Mouse (Mus musculus) heart, embryonic 13.5 days (tissue): ENCODE measurements at regions not wholly inside any gene's neighbourhood (a gene's known extent, or its start where the extent isn't known, plus 50 kb on each side); places are given as distances from the start of the nearest gene placed in this dataset.

Experiments
- ATAC-seq: fragments of 200-750 bp; cut with Nextera tagmentation; 2 replicates; pipeline ENCODE4 v1.8.0; 2017; ENCODE audit warnings: moderate TSS enrichment; ENCODE audit not compliant: insufficient number of reproducible peaks, low FRiP score, low TSS enrichment; ENCODE audit errors: extremely low read depth
- H3K27ac ChIP-seq: fragments of 300-500 bp; sonication (generic); replicated peaks from 2 replicates; pipeline ENCODE4 v1.5.1; 2015; ENCODE audit warnings: moderate library complexity, mild to moderate bottlenecking, inconsistent platforms
- H3K27me3 ChIP-seq: fragments of 300-500 bp; sonication (generic); replicated peaks from 2 replicates; pipeline ENCODE4 v1.6.1; 2015; ENCODE audit warnings: mild to moderate bottlenecking, inconsistent platforms
- H3K36me3 ChIP-seq: fragments of 300-500 bp; sonication (generic); 2 replicates; pipeline ENCODE4 v1.6.1; 2015; ENCODE audit warnings: mild to moderate bottlenecking, inconsistent platforms
- H3K4me1 ChIP-seq: fragments of 300-500 bp; sonication (generic); 2 replicates; pipeline ENCODE4 v1.6.1; 2015; ENCODE audit warnings: inconsistent platforms
- H3K4me2 ChIP-seq: fragments of 300-500 bp; sonication (generic); 2 replicates; pipeline ENCODE4 v1.6.1; 2015; ENCODE audit warnings: inconsistent platforms, mild to moderate bottlenecking, moderate library complexity
- H3K4me3 ChIP-seq: fragments of 300-500 bp; sonication (generic); 2 replicates; pipeline ENCODE4 v1.5.1; 2015; ENCODE audit warnings: moderate library complexity, mild to moderate bottlenecking, inconsistent platforms
- H3K9ac ChIP-seq: fragments of 300-500 bp; sonication (generic); 2 replicates; pipeline ENCODE4 v1.6.1; 2015; ENCODE audit warnings: inconsistent platforms, mild to moderate bottlenecking, moderate library complexity
- H3K9me3 ChIP-seq: fragments of 300-500 bp; sonication (generic); 2 replicates; pipeline ENCODE4 v1.6.1; 2016; ENCODE audit warnings: inconsistent platforms
- WGBS: fragments of 180-500 bp; shearing (Covaris S2); methylation state at CpG from one replicate; pipeline ENCODE4 v1.1.7; 2015; ENCODE audit warnings: mixed read lengths; 5-methylcytosine and 5-hydroxymethylcytosine counted together

- Histone ChIP-seq H3K27me3 (no peaks in the 10 kb centered on the region), H3K4me2 (no peak overlapping the region), H3K9me3 (no peaks in the 10 kb centered on the region), H3K4me3 (no peak overlapping the region), H3K36me3 (no peaks in the 10 kb centered on the region), H3K27ac (no peak overlapping the region), H3K4me1 (no peaks in the 10 kb centered on the region), H3K9ac (no peak overlapping the region)
- 77% methylated on average over 1 of the region's 1 CpGs for WGBS
- ATAC-seq, result no peak
Observed at GRCm38 (mm10) chr4:64684654-64685053, 439.3 kb upstream of the Pappa start.

- WGBS, result 51% methylated on average over 1 of the region's 1 CpGs
- no peak overlapping the region for H3K4me2 ChIP-seq
- H3K4me1 ChIP-seq, result no peaks in the 10 kb centered on the region
- no peaks in the 10 kb centered on the region for H3K36me3 ChIP-seq
- H3K27ac ChIP-seq, result no peak overlapping the region
- no peaks in the 10 kb centered on the region for H3K27me3 ChIP-seq
- H3K4me3 ChIP-seq, result no peak overlapping the region
- no peak for ATAC-seq
- H3K9ac ChIP-seq, result no peak overlapping the region
- H3K9me3 ChIP-seq, result peaks cover 4% of the 10 kb centered on the region; the same call in 1 of the 2 replicates
Observed at GRCm38 (mm10) chr4:64696134-64696533, 427.8 kb upstream of the Pappa start.

GRCm38 (mm10) chr4:64723296-64723695 is 400.7 kb upstream of the Pappa start:
- no peak overlapping the region for H3K9ac ChIP-seq
- no peak overlapping the region for H3K27ac ChIP-seq
- H3K4me3 ChIP-seq, result no peak overlapping the region
- ATAC-seq, result no peak
- H3K27me3 ChIP-seq, result no peaks in the 10 kb centered on the region
- no peaks in the 10 kb centered on the region for H3K4me1 ChIP-seq
- no peaks in the 10 kb centered on the region for H3K9me3 ChIP-seq
- H3K4me2 ChIP-seq, result no peak overlapping the region
- WGBS, result 50% methylated on average over 3 of the region's 3 CpGs
- no peaks in the 10 kb centered on the region for H3K36me3 ChIP-seq

- no peaks in the 10 kb centered on the region for H3K27me3 ChIP-seq
- no peak overlapping the region for H3K4me3 ChIP-seq
- no peak overlapping the region for H3K4me2 ChIP-seq
- H3K9ac ChIP-seq, result no peak overlapping the region
- H3K36me3 ChIP-seq, result no peaks in the 10 kb centered on the region
- no peaks in the 10 kb centered on the region for H3K9me3 ChIP-seq
- H3K27ac ChIP-seq, result no peak overlapping the region
- 58% methylated on average over 1 of the region's 1 CpGs for WGBS
- no peak for ATAC-seq
- H3K4me1 ChIP-seq, result no peaks in the 10 kb centered on the region
Observed at GRCm38 (mm10) chr4:64724851-64725250, 399.1 kb upstream of the Pappa start.

- WGBS, result 76% methylated on average over 4 of the region's 4 CpGs
Observed at GRCm38 (mm10) chr4:64755986-64756385, 368.0 kb upstream of the Pappa start.

GRCm38 (mm10) chr4:64768610-64769009 is 355.4 kb upstream of the Pappa start:
- Histone ChIP-seq H3K4me1 (no peaks in the 10 kb centered on the region), H3K27me3 (no peaks in the 10 kb centered on the region), H3K4me3 (no peak overlapping the region), H3K9me3 (peaks cover 6% of the 10 kb centered on the region), H3K4me2 (no peak overlapping the region), H3K27ac (no peak overlapping the region), H3K36me3 (no peaks in the 10 kb centered on the region), H3K9ac (no peak overlapping the region)
- 48% methylated on average over 1 of the region's 1 CpGs for WGBS
- ATAC-seq, result no peak

More at GRCm38 (mm10) chr4:64755986-64756385, 368.0 kb upstream of the Pappa start:
- Histone ChIP-seq H3K9me3 (no peaks in the 10 kb centered on the region), H3K4me2 (no peak overlapping the region), H3K27me3 (no peaks in the 10 kb centered on the region), H3K4me1 (no peaks in the 10 kb centered on the region), H3K4me3 (no peak overlapping the region), H3K36me3 (no peaks in the 10 kb centered on the region), H3K27ac (no peak overlapping the region), H3K9ac (no peak overlapping the region)
- no peak for ATAC-seq

GRCm38 (mm10) chr4:64803886-64804285 is 320.1 kb upstream of the Pappa start:
- Histone ChIP-seq H3K4me3 (no peak overlapping the region), H3K9ac (no peak overlapping the region), H3K36me3 (no peaks in the 10 kb centered on the region), H3K9me3 (no peaks in the 10 kb centered on the region), H3K27me3 (no peaks in the 10 kb centered on the region), H3K4me2 (no peak overlapping the region), H3K27ac (no peak overlapping the region), H3K4me1 (peaks cover 13% of the 10 kb centered on the region)
- ATAC-seq, result no peak
- WGBS, result 42% methylated on average over 7 of the region's 7 CpGs

- 40% methylated on average over 2 of the region's 2 CpGs for WGBS
- H3K9ac ChIP-seq, result no peak overlapping the region
Observed at GRCm38 (mm10) chr4:64804996-64805395, 319.0 kb upstream of the Pappa start.

GRCm38 (mm10) chr4:64807148-64807547 is 316.8 kb upstream of the Pappa start:
- Histone ChIP-seq H3K9me3 (no peaks in the 10 kb centered on the region), H3K36me3 (no peaks in the 10 kb centered on the region), H3K4me3 (no peak overlapping the region), H3K4me2 (no peak overlapping the region), H3K9ac (no peak overlapping the region), H3K27ac (no peak overlapping the region), H3K4me1 (peaks cover 13% of the 10 kb centered on the region), H3K27me3 (no peaks in the 10 kb centered on the region)
- ATAC-seq, result no peak
- 78% methylated on average over 1 of the region's 1 CpGs for WGBS

More at GRCm38 (mm10) chr4:64804996-64805395, 319.0 kb upstream of the Pappa start:
- Histone ChIP-seq H3K4me1 (peaks cover 13% of the 10 kb centered on the region), H3K27ac (no peak overlapping the region), H3K36me3 (no peaks in the 10 kb centered on the region), H3K4me3 (no peak overlapping the region), H3K4me2 (no peak overlapping the region), H3K9me3 (no peaks in the 10 kb centered on the region), H3K27me3 (no peaks in the 10 kb centered on the region)
- ATAC-seq, result no peak

GRCm38 (mm10) chr4:64811974-64812373 is 312.0 kb upstream of the Pappa start:
- no peak for ATAC-seq
- H3K27me3 ChIP-seq, result no peaks in the 10 kb centered on the region
- no peak overlapping the region for H3K9ac ChIP-seq
- no peak overlapping the region for H3K4me2 ChIP-seq
- no peak overlapping the region for H3K27ac ChIP-seq
- no peaks in the 10 kb centered on the region for H3K36me3 ChIP-seq
- H3K4me1 ChIP-seq, result no peaks in the 10 kb centered on the region
- H3K4me3 ChIP-seq, result no peak overlapping the region
- H3K9me3 ChIP-seq, result no peaks in the 10 kb centered on the region

- Histone ChIP-seq H3K27ac (no peak overlapping the region), H3K4me3 (no peak overlapping the region), H3K9me3 (no peaks in the 10 kb centered on the region), H3K4me2 (no peak overlapping the region), H3K36me3 (no peaks in the 10 kb centered on the region), H3K9ac (no peak overlapping the region), H3K4me1 (no peaks in the 10 kb centered on the region), H3K27me3 (no peaks in the 10 kb centered on the region)
- ATAC-seq, result no peak
- 67% methylated on average over 4 of the region's 4 CpGs for WGBS
Observed at GRCm38 (mm10) chr4:64812812-64813211, 311.2 kb upstream of the Pappa start.

GRCm38 (mm10) chr4:64832882-64833281 is 291.1 kb upstream of the Pappa start:
- no peaks in the 10 kb centered on the region for H3K36me3 ChIP-seq
- H3K4me2 ChIP-seq, result no peak overlapping the region
- H3K4me1 ChIP-seq, result no peaks in the 10 kb centered on the region
- no peak for ATAC-seq
- H3K4me3 ChIP-seq, result no peak overlapping the region
- WGBS, result 40% methylated on average over 2 of the region's 2 CpGs
- no peaks in the 10 kb centered on the region for H3K27me3 ChIP-seq
- H3K9me3 ChIP-seq, result no peaks in the 10 kb centered on the region
- H3K9ac ChIP-seq, result no peak overlapping the region
- no peak overlapping the region for H3K27ac ChIP-seq
